ENCODE assay signal across 19 mouse cellular contexts in genomic region chr12:73049520-73050225, GRCm38 (mm10). TPM values are rescaled to one million over a fixed set of nuclear protein-coding genes. Genes with fewer than 3 reads are reported as not detected.
DNase-seq lines count a peak whose midpoint lies in the region; ATAC-seq lines count a peak whose summit lies in the region.
"Had no signal": no experiment of that assay in that cellular context is flagged by ENCODE, and none has a peak within 500 bp of the region (broad histone marks: within the 10 kb centered on the region; RNA-seq: fewer than 3 reads in every experiment).

No protein-coding gene starts in this region.

- no peak overlapping the region for H3K4me2 ChIP-seq in hindbrain, embryonic 16.5 days (ENCODE audit: low read length)
- H3K4me2 ChIP-seq in embryonic facial prominence, embryonic 14.5 days (ENCODE audit: low read depth, low read length), result peak overlapping the region; percentile 85
- H3K4me2 ChIP-seq in neural tube, embryonic 12.5 days (replicated peaks), result peak overlapping the region; percentile 31; the same call in 1 of the 2 replicates
- H3K4me2 ChIP-seq: heart, embryonic 12.5 days; lung, embryonic 15.5 days; stomach, embryonic 15.5 days had no signal

- no peaks in the 10 kb centered on the region for H3K36me3 ChIP-seq in hindbrain, embryonic 10.5 days
- no peaks in the 10 kb centered on the region for H3K36me3 ChIP-seq in hindbrain, embryonic 16.5 days (ENCODE audit: control insufficient read depth, insufficient read depth, low read length)
- H3K36me3 ChIP-seq in embryonic facial prominence, embryonic 14.5 days (ENCODE audit: control insufficient read depth, insufficient read depth, low read length), result no peaks in the 10 kb centered on the region
- H3K36me3 ChIP-seq in neural tube, embryonic 12.5 days, result no peaks in the 10 kb centered on the region
- H3K36me3 ChIP-seq: G1E; heart, embryonic 12.5 days; lung, embryonic 15.5 days; stomach, embryonic 15.5 days had no signal

- H3K27ac ChIP-seq in hindbrain, embryonic 10.5 days, result peak overlapping the region; percentile 17; the same call in 1 of the 2 replicates
- H3K27ac ChIP-seq in hindbrain, embryonic 16.5 days (ENCODE audit: low read depth, low read length), result no peak overlapping the region
- peak overlapping the region; percentile 77; the same call in 1 of the 2 replicates for H3K27ac ChIP-seq in embryonic facial prominence, embryonic 14.5 days (replicated peaks; ENCODE audit: low read depth, low read length)
- no peak overlapping the region for H3K27ac ChIP-seq in neural tube, embryonic 12.5 days
- H3K27ac ChIP-seq: lung, embryonic 15.5 days; stomach, embryonic 15.5 days had no signal

- peak overlapping the region; percentile 31 for H3K4me3 ChIP-seq in hindbrain, embryonic 10.5 days
- H3K4me3 ChIP-seq in hindbrain, embryonic 16.5 days (ENCODE audit: low read length), result no peak overlapping the region
- H3K4me3 ChIP-seq in embryonic facial prominence, embryonic 14.5 days (ENCODE audit: low read depth, low read length), result peak overlapping the region; percentile 18
- H3K4me3 ChIP-seq in neural tube, embryonic 12.5 days, result no peak overlapping the region
- H3K4me3 ChIP-seq: heart, embryonic 12.5 days; lung, embryonic 15.5 days; stomach, embryonic 15.5 days had no signal

- peak; percentile 42 for DNase-seq in hindbrain, embryonic 10.5 days (ENCODE audit: low spot score)
- DNase-seq in embryo, embryonic 10 days (ENCODE audit: low spot score), result peak; percentile 38
- DNase-seq in embryonic facial prominence, embryonic 14.5 days (ENCODE audit: low spot score), result no peak
- DNase-seq in lung, adult 18-20 months, result no peak
- no peak for DNase-seq in layer of hippocampus, adult 8-10 months (ENCODE audit: low spot score in 2 of 2)
- DNase-seq: adrenal gland, postnatal 14 days; gastrocnemius, postnatal 25 days; kidney, adult 9 months; liver; thymus, postnatal 25 days had no signal

- peaks cover 100% of the 10 kb centered on the region for H3K27me3 ChIP-seq in hindbrain, embryonic 10.5 days (ENCODE audit: insufficient read depth, poor library complexity, severe bottlenecking)
- H3K27me3 ChIP-seq in hindbrain, embryonic 16.5 days (replicated peaks; ENCODE audit: control insufficient read depth, insufficient read depth, low read length), result peaks cover 75% of the 10 kb centered on the region
- H3K27me3 ChIP-seq in embryonic facial prominence, embryonic 14.5 days (replicated peaks; ENCODE audit: control insufficient read depth, insufficient read depth, low read length), result peaks cover 65% of the 10 kb centered on the region
- peaks cover 99% of the 10 kb centered on the region for H3K27me3 ChIP-seq in neural tube, embryonic 12.5 days (replicated peaks)

- no peak for ATAC-seq in hindbrain, embryonic 16.5 days
- ATAC-seq in embryonic facial prominence, embryonic 14.5 days (ENCODE audit: low read depth), result no peak
- no peak for ATAC-seq in neural tube, embryonic 12.5 days (ENCODE audit: low FRiP score, low read depth)

- H3K9ac ChIP-seq in hindbrain, embryonic 16.5 days (ENCODE audit: low read depth, low read length), result no peak overlapping the region
- H3K9ac ChIP-seq in embryonic facial prominence, embryonic 14.5 days (ENCODE audit: low read depth, low read length), result peak overlapping the region; percentile 20; the same call in 1 of the 2 replicates
- no peak overlapping the region for H3K9ac ChIP-seq in neural tube, embryonic 12.5 days
- H3K9ac ChIP-seq: heart, embryonic 12.5 days; lung, embryonic 15.5 days; stomach, embryonic 15.5 days had no signal

- 3% methylated on average over 19 of the region's 19 CpGs for WGBS in hindbrain, embryonic 10.5 days
- WGBS in hindbrain, embryonic 16.5 days, result 8% methylated on average over 19 of the region's 19 CpGs
- WGBS in embryonic facial prominence, embryonic 14.5 days, result 8% methylated on average over 19 of the region's 19 CpGs
- 2% methylated on average over 19 of the region's 19 CpGs for WGBS in neural tube, embryonic 12.5 days

- no peaks in the 10 kb centered on the region for H3K9me3 ChIP-seq in hindbrain, embryonic 10.5 days
- H3K9me3 ChIP-seq in hindbrain, embryonic 16.5 days (ENCODE audit: control insufficient read depth, low read length), result no peaks in the 10 kb centered on the region
- H3K9me3 ChIP-seq in embryonic facial prominence, embryonic 14.5 days (ENCODE audit: control insufficient read depth, low read length), result no peaks in the 10 kb centered on the region
- H3K9me3 ChIP-seq in neural tube, embryonic 12.5 days, result no peaks in the 10 kb centered on the region
- H3K9me3 ChIP-seq: heart, embryonic 12.5 days; lung, embryonic 15.5 days; megakaryocyte, embryonic 14.5 days; stomach, embryonic 15.5 days had no signal

- H3K4me1 ChIP-seq in hindbrain, embryonic 10.5 days (replicated peaks), result peaks cover 64% of the 10 kb centered on the region
- peaks cover 7% of the 10 kb centered on the region for H3K4me1 ChIP-seq in hindbrain, embryonic 16.5 days (ENCODE audit: control insufficient read depth, insufficient read depth, low read depth, low read length)
- peaks cover 25% of the 10 kb centered on the region for H3K4me1 ChIP-seq in embryonic facial prominence, embryonic 14.5 days (ENCODE audit: control insufficient read depth, insufficient read depth, low read length)
- H3K4me1 ChIP-seq in neural tube, embryonic 12.5 days, result peaks cover 27% of the 10 kb centered on the region

RNA-seq across cellular contexts. Expression of gene Six1, which starts 4.0 kb away (rescaled TPM):
- 21.1 and 33.5 TPM in 2 replicates for polyA plus RNA-seq in hindbrain, embryonic 10.5 days (2016; fragmentation: Nextera tagmentation; extraction: Ambion mirVana)
- polyA plus RNA-seq in hindbrain, embryonic 16.5 days (2015; fragmentation: Nextera tagmentation; extraction: Ambion mirVana), result 0.58 and 1.5 TPM in 2 replicates
- polyA plus RNA-seq in embryonic facial prominence, embryonic 14.5 days (2014; fragmentation: Nextera tagmentation; extraction: Ambion mirVana), result 46.5 and 53.9 TPM in 2 replicates
- polyA plus RNA-seq in neural tube, embryonic 12.5 days (2016; fragmentation: Nextera tagmentation; extraction: Ambion mirVana), result 30.5 and 36.7 TPM in 2 replicates
- total RNA-seq in layer of hippocampus, adult 8-10 months (2022), result under 1 TPM in 3 of 4 experiments, not detected in 1; 0.14 to 0.19 (median 0.18) TPM
- total RNA-seq: hematopoietic stem cell, adult 5-6 weeks had no signal
- polyA plus RNA-seq: large intestine, adult 2 months had no signal

Comparison
In these comparisons a context has a peak if more than half of its experiments do, and no peak if none do; other contexts are left out.
1. H3K27ac ChIP-seq: peak in hindbrain, embryonic 10.5 days (single experiment) and embryonic facial prominence, embryonic 14.5 days (single experiment); none in hindbrain, embryonic 16.5 days (single experiment) and neural tube, embryonic 12.5 days (single experiment).
2. H3K4me3 ChIP-seq: peak in hindbrain, embryonic 10.5 days (single experiment) and embryonic facial prominence, embryonic 14.5 days (single experiment); none in hindbrain, embryonic 16.5 days (single experiment) and neural tube, embryonic 12.5 days (single experiment).
3. DNase-seq: peak in hindbrain, embryonic 10.5 days (single experiment) and embryo, embryonic 10 days (single experiment); none in embryonic facial prominence, embryonic 14.5 days (single experiment), lung, adult 18-20 months (0 of 2) and layer of hippocampus, adult 8-10 months (0 of 2).